Mouse (Mus musculus): ENCODE measurements around the gene Rassf8.

The Rassf8 gene

GRCm38 (mm10) chr6:145746132-145746849, at the start of gene Rassf8:
Gene Rassf8 (plus strand): TSS chr6:145746748.
- peak; percentile 92 for DNase-seq (ENCODE audit: low spot score)

GRCm38 (mm10) chr6:145701021-145701540, 45.5 kb upstream of the Rassf8 start:
- DNase-seq (ENCODE audit: low spot score) = no peak

GRCm38 (mm10) chr6:145703667-145704066, 42.9 kb upstream of the Rassf8 start:
- DNase-seq (ENCODE audit: low spot score) = peak; percentile 30

- no peak for DNase-seq (ENCODE audit: low spot score)
These were observed 36.4 kb upstream of the Rassf8 start for GRCm38 (mm10) chr6:145709956-145710720.

- DNase-seq (ENCODE audit: low spot score) = no peak
These were observed 35.8 kb upstream of the Rassf8 start for GRCm38 (mm10) chr6:145710797-145711196.

- no peak for DNase-seq (ENCODE audit: low spot score)
These were observed 35.2 kb upstream of the Rassf8 start for GRCm38 (mm10) chr6:145711320-145711719.

GRCm38 (mm10) chr6:145713241-145714114, 33.1 kb upstream of the Rassf8 start:
- DNase-seq (ENCODE audit: low spot score) = no peak

- no peak for DNase-seq (ENCODE audit: low spot score)
These were observed 32.4 kb upstream of the Rassf8 start for GRCm38 (mm10) chr6:145714131-145714530.

- no peak for DNase-seq (ENCODE audit: low spot score)
These were observed 24.0 kb upstream of the Rassf8 start for GRCm38 (mm10) chr6:145722596-145722995.

GRCm38 (mm10) chr6:145723131-145723863, 23.3 kb upstream of the Rassf8 start:
- no peak for DNase-seq (ENCODE audit: low spot score)

GRCm38 (mm10) chr6:145725849-145726248, 20.7 kb upstream of the Rassf8 start:
- DNase-seq (ENCODE audit: low spot score) = no peak

- no peak for DNase-seq (ENCODE audit: low spot score)
These were observed 19.6 kb upstream of the Rassf8 start for GRCm38 (mm10) chr6:145726986-145727385.

GRCm38 (mm10) chr6:145732868-145733267, 13.7 kb upstream of the Rassf8 start:
- no peak for DNase-seq (ENCODE audit: low spot score)

GRCm38 (mm10) chr6:145733276-145733675, 13.3 kb upstream of the Rassf8 start:
- no peak for DNase-seq (ENCODE audit: low spot score)

- no peak for DNase-seq (ENCODE audit: low spot score)
These were observed 12.6 kb upstream of the Rassf8 start for GRCm38 (mm10) chr6:145733911-145734310.

GRCm38 (mm10) chr6:145736099-145736498, 10.4 kb upstream of the Rassf8 start:
- no peak for DNase-seq (ENCODE audit: low spot score)

- DNase-seq (ENCODE audit: low spot score) = no peak
These were observed 7.3 kb upstream of the Rassf8 start for GRCm38 (mm10) chr6:145739231-145739630.

- DNase-seq (ENCODE audit: low spot score) = no peak
These were observed 6.5 kb upstream of the Rassf8 start for GRCm38 (mm10) chr6:145740011-145740410.

GRCm38 (mm10) chr6:145745291-145745690, 1.3 kb upstream of the Rassf8 start:
- DNase-seq (ENCODE audit: low spot score) = no peak

GRCm38 (mm10) chr6:145746921-145747670, 548 bp downstream of the Rassf8 start:
- no peak for DNase-seq (ENCODE audit: low spot score)

Data from lung, postnatal 25 days (tissue).